Mouse (Mus musculus) midbrain, embryonic 16.5 days (tissue): ENCODE results near the gene Ndufaf5. TPM values are rescaled to one million over a fixed set of nuclear protein-coding genes. Genes with fewer than 3 reads are reported as not detected.

Experiments
- ATAC-seq: fragments of 200-750 bp; cut with Nextera tagmentation; 2 replicates; pipeline ENCODE4 v1.8.0; 2017; ENCODE audit warnings: moderate TSS enrichment
- H3K27ac ChIP-seq: fragments of 300-500 bp; sonication (generic); 2 replicates; pipeline ENCODE4 v1.5.1; 2014; ENCODE audit warnings: mild to moderate bottlenecking, low read length, mixed read lengths
- H3K27me3 ChIP-seq: fragments of 300-500 bp; sonication (generic); 2 replicates; pipeline ENCODE4 v1.6.1; 2014; ENCODE audit warnings: low read depth, low read length, mixed read lengths; ENCODE audit not compliant: control insufficient read depth, insufficient read depth
- H3K36me3 ChIP-seq: fragments of 300-500 bp; sonication (generic); 2 replicates; pipeline ENCODE4 v1.6.1; 2014; ENCODE audit warnings: mild to moderate bottlenecking, low read length, moderate library complexity, mixed read lengths; ENCODE audit not compliant: control insufficient read depth, insufficient read depth
- H3K4me1 ChIP-seq: fragments of 300-500 bp; sonication (generic); 2 replicates; pipeline ENCODE4 v1.6.1; 2014; ENCODE audit warnings: mild to moderate bottlenecking, low read length, mixed read lengths; ENCODE audit not compliant: control insufficient read depth, insufficient read depth
- H3K4me2 ChIP-seq: fragments of 300-500 bp; sonication (generic); 2 replicates; pipeline ENCODE4 v1.6.1; 2014; ENCODE audit warnings: mild to moderate bottlenecking, low read length, mixed read lengths
- H3K4me3 ChIP-seq: fragments of 300-500 bp; sonication (generic); 2 replicates; pipeline ENCODE4 v1.5.1; 2014; ENCODE audit warnings: low read depth, mild to moderate bottlenecking, low read length, moderate library complexity, mixed read lengths
- H3K9ac ChIP-seq: fragments of 300-500 bp; sonication (generic); 2 replicates; pipeline ENCODE4 v1.6.1; 2014; ENCODE audit warnings: low read depth, low read length, mixed read lengths
- H3K9me3 ChIP-seq: fragments of 300-500 bp; sonication (generic); replicated peaks from 2 replicates; pipeline ENCODE4 v1.6.1; 2014; ENCODE audit warnings: mild to moderate bottlenecking, low read length, mixed read lengths; ENCODE audit not compliant: control insufficient read depth, poor library complexity, severe bottlenecking
- WGBS: fragments of 180-500 bp; shearing (Covaris S2); extraction: QIAGEN DNeasy Blood & Tissue Kit; methylation state at CpG from one replicate; pipeline ENCODE4 v1.1.7; 2014; 5-methylcytosine and 5-hydroxymethylcytosine counted together
- polyA plus RNA-seq: library from polyadenylated mRNA; unstranded; fragments of >200 nt; fragmentation: Nextera tagmentation; extraction: Ambion mirVana; gene quantifications from 2 replicates; pipeline ENCODE4 v1.2.1, GENCODE M21; 2015

Gene Ndufaf5
- polyA plus RNA-seq, 1 experiment from 2014 or later, result 62.6 TPM

DNA sequence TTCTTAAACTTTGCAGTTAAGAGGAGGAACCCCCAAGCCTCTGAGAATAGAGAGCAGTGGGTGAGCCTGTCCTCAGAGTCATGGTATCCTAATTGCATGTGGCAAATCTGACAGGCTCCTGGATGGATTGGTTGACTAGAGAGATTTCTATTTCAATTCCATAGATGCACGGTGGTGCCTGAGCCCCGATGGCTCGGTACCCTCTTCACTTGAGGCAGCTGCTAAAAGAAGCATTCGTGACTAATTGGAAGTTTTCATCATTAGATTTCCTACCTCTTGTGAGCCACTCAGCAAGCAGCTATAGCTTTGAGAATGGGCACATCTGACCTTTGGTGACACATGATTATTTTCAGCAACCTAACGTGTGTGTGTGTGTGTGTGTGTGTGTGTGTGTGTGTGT, 71.9 kb downstream of the Ndufaf5 start:
- H3K9me3 ChIP-seq, result no peaks in the 10 kb centered on the region
- no peaks in the 10 kb centered on the region for H3K4me1 ChIP-seq
- no peak overlapping the region for H3K4me2 ChIP-seq
- no peak overlapping the region for H3K27ac ChIP-seq
- H3K27me3 ChIP-seq, result no peaks in the 10 kb centered on the region
- WGBS, result 38% methylated on average over 5 of the region's 5 CpGs
- H3K36me3 ChIP-seq, result no peaks in the 10 kb centered on the region
- H3K9ac ChIP-seq, result no peak overlapping the region
- H3K4me3 ChIP-seq, result no peak overlapping the region
- ATAC-seq, result no peak; the same call in 1 of the 2 replicates

DNA sequence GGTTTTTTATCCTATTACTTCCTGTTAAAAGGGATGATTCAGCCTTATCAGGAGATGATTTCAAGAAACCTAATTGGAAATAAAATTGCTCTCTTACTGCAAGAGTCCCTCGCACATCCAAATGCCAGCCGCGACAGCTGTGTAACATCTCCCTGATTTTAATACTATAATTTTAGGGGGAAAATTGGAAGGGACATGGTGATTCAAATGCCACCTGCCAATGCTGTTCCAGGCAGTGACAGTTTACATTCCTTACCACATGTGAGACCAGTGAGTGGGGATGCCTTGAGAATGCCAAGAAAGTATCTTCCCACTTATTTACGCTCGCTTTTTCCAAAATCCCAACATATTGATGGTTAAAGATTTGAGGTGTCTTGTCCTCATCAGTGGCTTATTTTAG, 72.7 kb downstream of the Ndufaf5 start:
- Histone ChIP-seq H3K4me3 (no peak overlapping the region), H3K4me1 (no peaks in the 10 kb centered on the region), H3K27me3 (no peaks in the 10 kb centered on the region), H3K4me2 (no peak overlapping the region), H3K9ac (no peak overlapping the region), H3K9me3 (no peaks in the 10 kb centered on the region), H3K36me3 (no peaks in the 10 kb centered on the region), H3K27ac (no peak overlapping the region)
- ATAC-seq, result no peak
- WGBS, result 73% methylated on average over 5 of the region's 5 CpGs

Other genes with a start within 250 kb of the Ndufaf5 start
- 22.4 and 24.4 TPM in 2 replicates for gene Tasp1, start 103.8 kb upstream of the Ndufaf5 start, polyA plus RNA-seq
- gene Gm17374, start 18.6 kb upstream of the Ndufaf5 start, polyA plus RNA-seq, result not detected in 2 replicates
- 15.6 and 16.4 TPM in 2 replicates for gene Esf1, start 85 bp upstream of the Ndufaf5 start, polyA plus RNA-seq
- gene Sel1l2, start 219.1 kb downstream of the Ndufaf5 start, polyA plus RNA-seq, result not detected in 2 replicates
- 96.2 and 96.9 TPM in 2 replicates for gene Macrod2, start 224.7 kb downstream of the Ndufaf5 start, polyA plus RNA-seq